Mouse (Mus musculus) heart, postnatal 0 days (tissue): ENCODE data around the gene Gm20538. TPM values are rescaled to one million over a fixed set of nuclear protein-coding genes. Genes with fewer than 3 reads are reported as not detected.
A peak's percentile ranks its signal among the peaks of the same experiment; 100 is the strongest.

ENCODE experiments used
- ATAC-seq: fragments of 200-750 bp; cut with Nextera tagmentation; 2 replicates; pipeline ENCODE4 v1.8.0; 2017; ENCODE audit warnings: low read depth, moderate number of reproducible peaks, moderate library complexity; ENCODE audit not compliant: insufficient read depth
- DNase-seq: peaks from one replicate; pipeline ENCODE4 v3.0.0-alpha.2; 2016; ENCODE audit warnings: low spot score
- H3K27ac ChIP-seq: fragments of 300-500 bp; sonication (generic); 2 replicates; pipeline ENCODE4 v1.5.1; 2014; ENCODE audit warnings: low read depth, mild to moderate bottlenecking
- H3K27me3 ChIP-seq: fragments of 300-500 bp; sonication (generic); 2 replicates; pipeline ENCODE4 v1.6.1; 2014; ENCODE audit warnings: low read length, mixed read lengths; ENCODE audit not compliant: control insufficient read depth, insufficient read depth
- H3K36me3 ChIP-seq: fragments of 300-500 bp; sonication (generic); replicated peaks from 2 replicates; pipeline ENCODE4 v1.6.1; 2014; ENCODE audit warnings: low read length, mixed read lengths; ENCODE audit not compliant: control insufficient read depth, insufficient read depth
- H3K4me1 ChIP-seq: fragments of 300-500 bp; sonication (generic); 2 replicates; pipeline ENCODE4 v1.6.1; 2014; ENCODE audit warnings: antibody characterized with exemption; ENCODE audit not compliant: control insufficient read depth, insufficient read depth
- H3K4me2 ChIP-seq: fragments of 300-500 bp; sonication (generic); 2 replicates; pipeline ENCODE4 v1.6.1; 2014; ENCODE audit warnings: low read depth, mild to moderate bottlenecking, low read length, moderate library complexity
- H3K4me3 ChIP-seq: fragments of 300-500 bp; sonication (generic); 2 replicates; pipeline ENCODE4 v1.5.1; 2014; ENCODE audit warnings: low read depth, low read length
- H3K9ac ChIP-seq: fragments of 300-500 bp; sonication (generic); replicated peaks from 2 replicates; pipeline ENCODE4 v1.6.1; 2014; ENCODE audit warnings: low read depth, low read length, mixed read lengths
- H3K9me3 ChIP-seq: fragments of 300-500 bp; sonication (generic); replicated peaks from 2 replicates; pipeline ENCODE4 v1.6.1; 2016; ENCODE audit warnings: low read length; ENCODE audit not compliant: control insufficient read depth
- CTCF ChIP-seq: IDR thresholded peaks from 2 replicates; pipeline ENCODE4 v1.5.1; 2016; ENCODE audit warnings: antibody characterized with exemption, control low read depth, low read depth
- EP300 ChIP-seq: IDR thresholded peaks from 2 replicates; pipeline ENCODE4 v1.6.1; 2016; ENCODE audit warnings: antibody characterized with exemption, low read depth
- WGBS: fragments of 180-500 bp; shearing (Covaris S2); extraction: QIAGEN DNeasy Blood & Tissue Kit; methylation state at CpG from one replicate; pipeline ENCODE4 v1.1.7; 2014; 5-methylcytosine and 5-hydroxymethylcytosine counted together
- polyA plus RNA-seq: library from polyadenylated mRNA; unstranded; fragments of >200 nt; fragmentation: Nextera tagmentation; extraction: Ambion mirVana; gene quantifications from 2 replicates; pipeline ENCODE4 v1.2.1, GENCODE M21; 2015
- total RNA-seq: library from RNA; depleted of rRNA; stranded (reverse); fragments of >200 nt; gene quantifications from 2 replicates; pipeline ENCODE4 v1.2.3, GENCODE M21; 2014; ENCODE audit warnings: low replicate concordance; rRNA removed

The Gm20538 gene
- not detected in 2 replicates for total RNA-seq
- polyA plus RNA-seq, result not detected in 2 replicates

DNA sequence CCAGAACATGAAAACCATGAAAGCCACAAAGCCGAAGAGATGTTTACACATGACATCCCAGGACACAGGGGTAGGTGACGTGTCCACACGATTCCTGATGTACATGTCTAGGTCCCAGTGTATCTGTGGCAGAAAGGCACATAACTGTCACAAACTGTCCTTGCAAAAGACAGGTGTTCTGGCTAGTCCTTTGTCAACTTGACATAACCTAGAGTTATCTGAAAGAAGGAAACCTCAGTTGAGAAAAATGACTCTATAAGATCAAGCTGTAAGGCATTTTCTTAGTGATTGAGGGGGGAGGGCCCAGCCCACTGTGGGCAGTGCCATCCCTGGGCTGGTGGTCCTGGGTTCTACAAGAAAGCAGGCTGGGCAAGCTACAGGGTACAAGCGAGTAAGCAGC, at the start of gene Gm20538:
Gene Gm20538 (minus strand): TSS at position 101 of the 400 bp plus-strand sequence.
- Histone ChIP-seq H3K9me3 (no peaks in the 10 kb centered on the region), H3K4me3 (no peak within 1 kb of the TSS), H3K4me2 (peak within 1 kb of the TSS; percentile 94; the same call in 1 of the 2 replicates), H3K27ac (no peak within 1 kb of the TSS), H3K4me1 (peaks cover 9% of the 10 kb centered on the region), H3K9ac (0 out of 2 replicates have a peak within 1 kb of the TSS, but pooled peaks have one; percentile 95), H3K36me3 (peaks cover 57% of the 10 kb centered on the region), H3K27me3 (no peaks in the 10 kb centered on the region)
- ATAC-seq (no peak), DNase-seq (no peak)
- TF ChIP-seq EP300, result no peak
- TF ChIP-seq CTCF, result no peak
- 90% methylated on average over 4 of the region's 4 CpGs for WGBS

DNA sequence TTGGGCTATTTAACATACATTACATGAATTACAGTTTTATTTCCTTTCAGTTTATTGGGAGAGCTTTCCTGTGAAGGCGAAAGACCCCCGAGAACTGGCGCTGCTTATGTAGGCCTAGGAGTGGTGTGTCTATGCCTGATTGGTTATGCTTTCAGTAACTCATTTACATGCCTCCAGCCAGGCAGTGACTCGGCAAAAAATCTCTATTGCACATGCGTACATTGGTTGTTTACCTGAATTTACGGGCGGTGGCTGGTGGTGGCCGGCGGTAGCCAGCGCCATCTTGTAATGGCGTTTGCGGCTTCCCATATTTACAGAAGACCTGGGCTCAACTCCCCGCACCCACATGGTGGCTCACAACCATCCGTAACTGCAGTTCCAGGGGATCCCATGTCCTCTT, 41.5 kb upstream of the Gm20538 start:
- H3K9ac ChIP-seq, result no peak overlapping the region
- no peaks in the 10 kb centered on the region for H3K36me3 ChIP-seq
- no peak for TF ChIP-seq CTCF
- no peak for TF ChIP-seq EP300
- 0 out of 2 replicates have a peak, but pooled peaks cover 9% of the 10 kb centered on the region for H3K27me3 ChIP-seq
- ATAC-seq (no peak), DNase-seq (no peak)
- no peak overlapping the region for H3K4me3 ChIP-seq
- no peaks in the 10 kb centered on the region for H3K4me1 ChIP-seq
- H3K4me2 ChIP-seq, result no peak overlapping the region
- WGBS, result 94% methylated on average over 14 of the region's 14 CpGs
- no peak overlapping the region for H3K27ac ChIP-seq
- no peaks in the 10 kb centered on the region for H3K9me3 ChIP-seq

DNA sequence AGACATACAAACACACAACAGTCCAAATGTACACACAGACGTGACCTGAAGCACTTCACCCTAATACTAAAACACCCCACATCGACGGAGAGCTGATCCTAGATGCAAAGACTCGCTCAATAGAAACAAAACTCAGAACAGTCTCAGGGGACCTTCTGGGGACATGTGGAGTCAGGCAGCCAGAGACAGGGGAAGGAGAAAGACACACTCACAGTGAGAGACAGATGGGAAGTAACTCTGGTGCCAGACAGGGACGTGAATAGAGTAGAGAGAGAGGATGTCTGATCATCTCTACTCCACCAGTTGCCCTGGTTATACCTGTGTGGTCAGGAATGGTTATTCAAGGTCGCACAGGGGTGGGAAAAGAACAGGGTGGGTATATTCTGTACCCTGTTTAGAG, 39.0 kb upstream of the Gm20538 start:
- Histone ChIP-seq H3K4me1 (no peaks in the 10 kb centered on the region), H3K9ac (no peak overlapping the region), H3K27ac (no peak overlapping the region), H3K9me3 (no peaks in the 10 kb centered on the region), H3K36me3 (no peaks in the 10 kb centered on the region), H3K4me3 (no peak overlapping the region), H3K4me2 (no peak overlapping the region), H3K27me3 (0 out of 2 replicates have a peak, but pooled peaks cover 10% of the 10 kb centered on the region)
- WGBS, result 69% methylated on average over 6 of the region's 6 CpGs
- TF ChIP-seq EP300 (no peak), CTCF (no peak)
- DNase-seq (no peak), ATAC-seq (no peak)

DNA sequence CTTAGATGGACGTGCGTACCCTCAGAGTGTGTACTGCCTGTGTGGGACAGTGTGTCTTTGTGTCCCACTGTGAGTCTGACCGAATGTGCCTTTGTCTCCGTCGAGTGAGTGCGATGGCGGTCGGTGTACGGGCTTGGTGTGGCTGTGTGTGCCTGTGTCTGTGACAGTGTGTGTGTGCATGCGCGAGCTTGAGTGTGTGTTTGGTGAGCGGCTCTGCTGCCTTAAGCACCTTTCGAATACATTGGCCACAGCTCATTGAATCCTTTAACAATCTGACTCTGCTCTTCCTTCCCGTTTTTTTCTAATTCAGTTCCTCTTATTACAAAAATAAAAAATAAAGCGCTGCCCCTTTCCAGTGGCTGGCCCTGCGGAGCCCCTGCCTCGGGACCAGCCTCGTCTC, 38.4 kb upstream of the Gm20538 start:
- TF ChIP-seq EP300, result no peak
- no peak for TF ChIP-seq CTCF
- Histone ChIP-seq H3K4me3 (no peak overlapping the region), H3K27ac (no peak overlapping the region), H3K9me3 (no peaks in the 10 kb centered on the region), H3K36me3 (no peaks in the 10 kb centered on the region), H3K4me2 (no peak overlapping the region), H3K9ac (no peak overlapping the region), H3K4me1 (no peaks in the 10 kb centered on the region), H3K27me3 (peaks cover 14% of the 10 kb centered on the region; the same call in 1 of the 2 replicates)
- WGBS, result 87% methylated on average over 18 of the region's 18 CpGs
- no peak for ATAC-seq
- DNase-seq, result no peak

DNA sequence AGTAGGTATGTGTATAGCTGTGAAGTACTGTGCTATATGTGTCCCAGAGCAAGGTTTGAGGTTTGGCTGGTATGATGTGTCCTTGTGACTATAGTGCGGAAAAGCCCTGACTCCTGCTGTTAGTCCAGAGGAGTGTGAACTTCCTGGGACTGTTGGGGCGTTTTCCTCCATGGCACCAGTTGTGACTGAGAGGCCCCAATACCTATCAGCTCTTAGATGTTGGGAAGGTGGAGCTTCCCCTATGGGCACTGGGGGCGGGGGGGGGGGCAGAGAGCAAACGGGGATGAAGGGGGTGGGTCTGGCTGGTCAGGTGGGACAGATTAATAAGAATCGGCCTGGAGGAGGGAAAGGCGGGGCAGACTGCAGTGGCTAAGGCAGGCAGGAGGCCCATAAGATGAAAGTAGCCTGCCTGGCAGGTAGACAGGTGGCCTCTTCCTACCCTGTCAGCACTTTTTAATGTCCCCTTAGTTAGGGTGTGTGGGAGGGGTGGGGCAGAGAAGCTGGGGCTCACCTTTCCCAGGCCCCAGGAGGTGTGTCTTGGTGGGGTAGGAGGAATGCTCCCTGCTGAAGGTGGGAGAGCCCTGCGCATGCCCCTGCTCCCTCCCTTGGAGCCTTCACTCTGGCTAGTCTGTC, 37.1 kb upstream of the Gm20538 start:
- no peak overlapping the region for H3K4me2 ChIP-seq
- no peaks in the 10 kb centered on the region for H3K36me3 ChIP-seq
- DNase-seq (no peak), ATAC-seq (no peak)
- no peak overlapping the region for H3K27ac ChIP-seq
- H3K9ac ChIP-seq, result no peak overlapping the region
- no peaks in the 10 kb centered on the region for H3K9me3 ChIP-seq
- TF ChIP-seq CTCF (no peak), EP300 (no peak)
- H3K4me3 ChIP-seq, result no peak overlapping the region
- peaks cover 22% of the 10 kb centered on the region; the same call in 1 of the 2 replicates for H3K27me3 ChIP-seq
- H3K4me1 ChIP-seq, result no peaks in the 10 kb centered on the region
- WGBS, result 47% methylated on average over 7 of the region's 7 CpGs
